Mouse (Mus musculus) midbrain, embryonic 13.5 days (tissue): ENCODE results near the gene Aaed1. TPM values are rescaled to one million over a fixed set of nuclear protein-coding genes. Genes with fewer than 3 reads are reported as not detected.
A peak's percentile ranks its signal among the peaks of the same experiment; 100 is the strongest.

Experiments
- ATAC-seq: fragments of 200-750 bp; cut with Nextera tagmentation; 2 replicates; pipeline ENCODE4 v1.8.0; 2017; ENCODE audit warnings: mild to moderate bottlenecking, moderate TSS enrichment, moderate library complexity
- H3K27ac ChIP-seq: fragments of 300-500 bp; sonication (generic); 2 replicates; pipeline ENCODE4 v1.5.1; 2015; ENCODE audit warnings: inconsistent platforms, mild to moderate bottlenecking, moderate library complexity
- H3K27me3 ChIP-seq: fragments of 300-500 bp; sonication (generic); 2 replicates; pipeline ENCODE4 v1.6.1; 2015; ENCODE audit warnings: mild to moderate bottlenecking, inconsistent platforms
- H3K36me3 ChIP-seq: fragments of 300-500 bp; sonication (generic); 2 replicates; pipeline ENCODE4 v1.6.1; 2015; ENCODE audit warnings: mild to moderate bottlenecking, inconsistent platforms
- H3K4me1 ChIP-seq: fragments of 300-500 bp; sonication (generic); replicated peaks from 2 replicates; pipeline ENCODE4 v1.6.1; 2015; ENCODE audit warnings: inconsistent platforms
- H3K4me2 ChIP-seq: fragments of 300-500 bp; sonication (generic); replicated peaks from 2 replicates; pipeline ENCODE4 v1.6.1; 2015; ENCODE audit warnings: moderate library complexity, mild to moderate bottlenecking, inconsistent platforms
- H3K4me3 ChIP-seq: fragments of 300-500 bp; sonication (generic); replicated peaks from 2 replicates; pipeline ENCODE4 v1.5.1; 2015; ENCODE audit warnings: mild to moderate bottlenecking, inconsistent platforms
- H3K9ac ChIP-seq: fragments of 300-500 bp; sonication (generic); replicated peaks from 2 replicates; pipeline ENCODE4 v1.6.1; 2015; ENCODE audit warnings: mild to moderate bottlenecking, inconsistent platforms
- H3K9me3 ChIP-seq: fragments of 300-500 bp; sonication (generic); 2 replicates; pipeline ENCODE4 v1.6.1; 2016; ENCODE audit warnings: mild to moderate bottlenecking, inconsistent platforms
- WGBS: fragments of 180-500 bp; shearing (Covaris S2); methylation state at CpG from one replicate; pipeline ENCODE4 v1.1.7; 2015; 5-methylcytosine and 5-hydroxymethylcytosine counted together
- polyA plus RNA-seq: library from polyadenylated mRNA; unstranded; fragments of >200 nt; fragmentation: Nextera tagmentation; extraction: Ambion mirVana; gene quantifications from 2 replicates; pipeline ENCODE4 v1.2.1, GENCODE M21; 2015

Gene Aaed1
- polyA plus RNA-seq: 12.9 and 13.6 TPM in 2 replicates

DNA sequence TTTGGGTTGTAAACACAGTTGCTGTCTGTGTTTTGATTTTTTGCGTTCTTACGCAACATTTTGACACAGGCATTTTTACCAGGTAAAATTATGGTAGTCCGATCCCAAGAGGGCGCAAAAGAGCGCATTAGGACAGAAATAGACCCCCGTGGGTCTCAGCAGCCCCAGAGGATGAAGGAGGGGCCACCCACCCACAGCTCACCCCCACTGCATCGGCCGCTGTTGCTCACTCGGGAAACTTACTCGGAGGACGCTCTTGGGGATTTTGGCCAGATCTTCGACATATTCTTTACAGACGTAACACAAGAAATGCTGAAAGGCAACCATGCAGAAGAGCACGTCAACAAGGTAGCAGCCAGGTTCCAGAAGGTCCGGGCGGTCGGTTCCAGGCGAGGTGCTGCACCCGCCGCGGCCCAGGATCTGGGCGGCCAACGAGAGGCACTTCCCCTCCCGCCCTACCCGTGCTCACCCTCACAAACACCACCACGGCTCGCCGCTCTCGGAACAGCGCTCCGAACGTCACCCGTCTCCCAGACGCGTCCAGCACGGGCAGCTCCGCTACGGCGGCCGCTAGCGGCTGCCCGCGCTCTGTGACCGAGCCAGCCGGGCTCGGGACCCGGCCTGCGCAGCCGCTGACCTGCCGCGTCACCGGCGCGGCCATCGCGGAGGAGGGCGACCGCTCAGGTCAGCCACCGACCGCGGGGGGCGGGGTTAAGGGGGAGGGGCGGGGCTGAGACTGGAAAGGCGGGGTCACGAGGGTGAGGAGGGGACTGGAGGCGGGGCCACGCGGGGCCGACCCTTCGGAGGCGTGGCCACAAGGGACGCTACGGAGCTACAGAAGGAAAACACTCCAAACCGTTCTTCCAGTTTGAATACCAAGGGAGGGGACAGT, at the start of gene Aaed1:
Aaed1 (minus strand) TSS at position 687 of the 892 bp plus-strand sequence.
- Histone ChIP-seq H3K4me1 (peaks cover 10% of the 10 kb centered on the region), H3K4me3 (peak within 1 kb of the TSS; percentile 65), H3K4me2 (peak within 1 kb of the TSS; percentile 64), H3K27me3 (no peaks in the 10 kb centered on the region), H3K9me3 (no peaks in the 10 kb centered on the region), H3K27ac (peak within 1 kb of the TSS; percentile 86), H3K9ac (peak within 1 kb of the TSS; percentile 67), H3K36me3 (peaks cover 3% of the 10 kb centered on the region; the same call in 1 of the 2 replicates)
- under 1% methylated on average over 72 of the region's 74 CpGs for WGBS
- ATAC-seq: peak; percentile 96

DNA sequence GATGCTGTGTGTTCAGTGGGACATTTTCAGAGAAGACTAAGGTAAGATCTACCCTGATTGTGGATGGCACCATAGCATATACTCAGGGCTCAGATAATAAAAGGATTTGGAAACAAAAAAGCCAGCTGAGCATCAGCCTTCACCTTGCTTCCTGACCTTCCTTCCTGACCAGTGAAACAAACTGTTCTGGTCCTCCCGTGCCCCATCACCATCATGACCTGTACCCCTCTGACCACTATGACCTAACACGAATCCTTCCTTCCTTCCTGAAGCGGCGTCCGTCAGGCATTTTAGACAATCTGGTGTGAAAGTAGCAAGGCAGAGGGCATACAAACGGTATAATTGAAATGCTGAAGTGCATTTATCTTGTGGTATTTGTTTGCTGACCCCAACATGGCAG, 49.6 kb upstream of the Aaed1 start:
- Histone ChIP-seq H3K36me3 (peaks cover 46% of the 10 kb centered on the region), H3K27me3 (no peaks in the 10 kb centered on the region), H3K9ac (no peak overlapping the region), H3K4me2 (no peak overlapping the region), H3K4me3 (no peak overlapping the region), H3K27ac (no peak overlapping the region), H3K4me1 (no peaks in the 10 kb centered on the region), H3K9me3 (no peaks in the 10 kb centered on the region)
- ATAC-seq: no peak
- WGBS: 92% methylated on average over 6 of the region's 6 CpGs

DNA sequence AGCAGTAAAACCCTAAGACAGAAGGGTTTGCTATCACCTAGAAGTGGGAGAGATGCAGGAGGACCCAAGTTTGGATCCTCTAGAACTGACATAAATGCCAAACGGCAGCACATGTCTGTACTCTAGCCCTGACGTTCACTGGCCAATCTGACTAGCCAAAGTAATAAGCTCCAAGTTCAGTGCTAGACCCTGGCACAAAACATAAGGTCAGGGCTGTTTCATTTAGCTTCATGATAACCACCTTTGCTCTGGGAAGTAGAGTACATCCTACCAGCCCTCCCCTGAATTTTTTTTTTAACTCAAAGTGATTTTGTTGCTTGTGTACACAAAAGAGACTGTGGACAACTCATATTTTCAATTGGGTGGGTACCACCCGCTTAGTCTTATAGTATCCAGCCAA, 48.5 kb upstream of the Aaed1 start:
- Histone ChIP-seq H3K36me3 (peaks cover 34% of the 10 kb centered on the region), H3K27ac (no peak overlapping the region), H3K9ac (no peak overlapping the region), H3K9me3 (no peaks in the 10 kb centered on the region), H3K4me1 (no peaks in the 10 kb centered on the region), H3K4me2 (no peak overlapping the region), H3K4me3 (no peak overlapping the region), H3K27me3 (no peaks in the 10 kb centered on the region)
- ATAC-seq: no peak
- WGBS: 91% methylated on average over 3 of the region's 3 CpGs

DNA sequence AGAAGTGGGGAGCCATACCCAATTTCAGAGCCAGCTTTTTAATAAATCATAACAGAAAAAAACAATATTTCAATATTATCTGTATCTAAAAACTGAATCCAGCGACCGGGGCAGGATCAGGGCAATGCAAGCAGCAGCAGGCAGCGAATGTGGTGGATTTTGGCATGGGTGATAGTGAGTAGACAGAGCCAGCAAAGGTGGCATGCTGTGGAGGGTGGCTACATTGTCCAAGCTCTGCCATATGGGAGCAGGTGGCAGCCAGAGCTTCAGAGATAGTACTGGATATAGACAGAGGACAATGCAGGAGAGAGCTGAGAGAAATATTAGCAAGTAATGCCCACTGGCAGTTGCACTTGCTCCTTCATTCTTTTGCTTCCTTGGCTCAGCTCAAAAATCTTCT, 47.2 kb upstream of the Aaed1 start:
- Histone ChIP-seq H3K4me1 (no peaks in the 10 kb centered on the region), H3K36me3 (peaks cover 25% of the 10 kb centered on the region), H3K4me3 (no peak overlapping the region), H3K9me3 (no peaks in the 10 kb centered on the region), H3K27ac (no peak overlapping the region), H3K27me3 (no peaks in the 10 kb centered on the region), H3K4me2 (no peak overlapping the region), H3K9ac (no peak overlapping the region)
- WGBS: 95% methylated on average over 3 of the region's 3 CpGs
- no peak for ATAC-seq

GRCm38 (mm10) chr13:64358476-64358875, 46.0 kb upstream of the Aaed1 start:
- ATAC-seq: no peak
- WGBS: 94% methylated on average over 1 of the region's 1 CpGs
- Histone ChIP-seq H3K4me2 (no peak overlapping the region), H3K27ac (no peak overlapping the region), H3K36me3 (peaks cover 14% of the 10 kb centered on the region), H3K4me3 (no peak overlapping the region), H3K4me1 (no peaks in the 10 kb centered on the region), H3K27me3 (no peaks in the 10 kb centered on the region), H3K9ac (no peak overlapping the region), H3K9me3 (no peaks in the 10 kb centered on the region)

GRCm38 (mm10) chr13:64357389-64357788, 44.9 kb upstream of the Aaed1 start:
- no peak overlapping the region for H3K4me2 ChIP-seq
- no peak for ATAC-seq
- 74% methylated on average over 5 of the region's 5 CpGs for WGBS

DNA sequence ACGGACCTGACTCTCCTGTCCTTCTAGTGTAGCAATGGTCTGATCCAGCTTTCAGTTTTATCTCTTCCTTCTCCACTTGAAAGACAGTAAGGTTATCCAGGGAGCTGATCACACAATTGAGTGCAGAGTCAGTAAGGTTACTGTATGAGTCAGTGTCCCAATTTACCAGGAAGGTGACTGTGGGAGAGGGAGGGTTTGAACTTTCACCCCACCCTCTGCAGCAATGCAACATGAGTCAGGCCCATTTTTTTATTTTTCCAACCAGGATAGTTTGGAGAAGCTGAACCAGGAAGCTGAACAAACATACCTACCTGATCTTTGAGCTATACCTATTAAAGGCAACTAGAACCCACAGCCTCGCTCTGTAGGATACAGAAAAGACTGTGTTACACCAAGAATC, 37.0 kb upstream of the Aaed1 start:
- no peak for ATAC-seq
- Histone ChIP-seq H3K36me3 (no peaks in the 10 kb centered on the region), H3K4me1 (no peaks in the 10 kb centered on the region), H3K4me2 (no peak overlapping the region), H3K9me3 (no peaks in the 10 kb centered on the region), H3K27me3 (no peaks in the 10 kb centered on the region), H3K4me3 (no peak overlapping the region), H3K27ac (no peak overlapping the region), H3K9ac (no peak overlapping the region)
- WGBS: 73% methylated on average over 2 of the region's 2 CpGs

More at GRCm38 (mm10) chr13:64357389-64357788, 44.9 kb upstream of the Aaed1 start:
- H3K9me3 ChIP-seq: no peaks in the 10 kb centered on the region
- H3K36me3 ChIP-seq: peaks cover 5% of the 10 kb centered on the region
- H3K27ac ChIP-seq: no peak overlapping the region
- H3K27me3 ChIP-seq: no peaks in the 10 kb centered on the region
- H3K9ac ChIP-seq: no peak overlapping the region
- H3K4me3 ChIP-seq: no peak overlapping the region
- H3K4me1 ChIP-seq: no peaks in the 10 kb centered on the region

GRCm38 (mm10) chr13:64344082-64344501, 31.6 kb upstream of the Aaed1 start:
- H3K36me3 ChIP-seq: no peaks in the 10 kb centered on the region
- ATAC-seq: peak; percentile 89
- peak overlapping the region; percentile 76 for H3K4me2 ChIP-seq
- peaks cover 8% of the 10 kb centered on the region; the same call in 1 of the 2 replicates for H3K4me1 ChIP-seq
- no peak overlapping the region for H3K27ac ChIP-seq
- H3K4me3 ChIP-seq: peak overlapping the region; percentile 49
- H3K9ac ChIP-seq: peak overlapping the region; percentile 62
- no peaks in the 10 kb centered on the region for H3K27me3 ChIP-seq
- 5% methylated on average over 9 of the region's 9 CpGs for whole genome bisulfite sequencing
- no peaks in the 10 kb centered on the region for H3K9me3 ChIP-seq

DNA sequence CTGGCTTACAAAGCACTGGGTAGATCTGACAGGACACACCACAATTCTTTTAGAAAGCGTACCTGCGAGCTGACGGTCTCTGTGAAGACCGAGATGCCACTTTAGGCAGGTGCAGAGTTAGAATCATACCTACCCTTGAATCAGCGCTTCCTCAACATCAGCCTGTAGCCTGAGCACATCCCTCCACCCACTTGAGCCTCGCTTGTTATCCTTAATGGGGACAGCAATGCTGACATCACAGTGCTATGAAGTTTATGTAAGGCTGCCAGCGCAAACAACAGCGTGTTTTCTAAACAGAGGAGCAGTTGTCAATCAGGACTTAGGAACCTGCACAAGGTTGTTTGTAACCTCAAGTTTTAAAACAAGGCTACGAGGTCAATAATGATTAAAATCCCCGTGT, 31.1 kb upstream of the Aaed1 start:
- H3K4me3 ChIP-seq: peak overlapping the region; percentile 49
- no peaks in the 10 kb centered on the region for H3K36me3 ChIP-seq
- H3K27me3 ChIP-seq: no peaks in the 10 kb centered on the region
- WGBS: 19% methylated on average over 10 of the region's 10 CpGs
- peak; percentile 58; the same call in 1 of the 2 replicates for ATAC-seq
- peak overlapping the region; percentile 76 for H3K4me2 ChIP-seq
- peaks cover 8% of the 10 kb centered on the region; the same call in 1 of the 2 replicates for H3K4me1 ChIP-seq
- H3K27ac ChIP-seq: no peak overlapping the region
- peak overlapping the region; percentile 62 for H3K9ac ChIP-seq
- H3K9me3 ChIP-seq: no peaks in the 10 kb centered on the region

DNA sequence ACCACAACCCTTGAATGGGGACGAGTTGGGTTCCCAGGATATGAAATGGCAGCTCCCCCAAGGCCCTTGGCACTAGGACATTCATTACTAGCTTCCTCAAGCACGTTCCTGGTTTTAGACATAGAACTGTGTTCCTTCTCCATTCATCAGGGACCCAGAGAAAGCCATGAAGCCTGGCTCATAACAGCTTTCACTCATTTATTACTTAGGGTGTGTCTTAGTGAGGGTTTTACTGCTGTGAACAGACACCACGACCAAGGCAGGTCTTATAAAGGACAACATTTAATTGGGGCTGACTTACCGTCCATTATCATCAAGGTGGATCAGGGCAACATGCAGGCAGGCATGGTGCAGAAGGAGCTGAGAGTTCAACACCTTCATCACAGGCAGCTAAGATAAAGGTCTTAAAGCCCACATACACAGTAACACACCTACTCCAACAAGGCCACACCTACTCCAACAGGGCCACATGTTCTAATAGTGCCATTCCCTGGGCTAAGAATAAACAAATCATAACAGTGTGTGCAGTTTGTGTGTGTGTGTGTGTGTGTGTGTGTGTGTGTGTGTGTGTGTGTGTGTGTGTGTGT, 23.1 kb upstream of the Aaed1 start:
- Histone ChIP-seq H3K4me2 (no peak overlapping the region), H3K9me3 (no peaks in the 10 kb centered on the region), H3K4me1 (no peaks in the 10 kb centered on the region), H3K27ac (no peak overlapping the region), H3K9ac (no peak overlapping the region), H3K27me3 (no peaks in the 10 kb centered on the region), H3K36me3 (no peaks in the 10 kb centered on the region), H3K4me3 (no peak overlapping the region)
- ATAC-seq: no peak
- 71% methylated on average over 4 of the region's 4 CpGs for WGBS

- no peaks in the 10 kb centered on the region for H3K9me3 ChIP-seq
- H3K4me3 ChIP-seq: no peak overlapping the region
- no peak overlapping the region for H3K9ac ChIP-seq
- 91% methylated on average over 3 of the region's 3 CpGs for WGBS
- ATAC-seq: no peak
- no peak overlapping the region for H3K4me2 ChIP-seq
- H3K27me3 ChIP-seq: no peaks in the 10 kb centered on the region
- H3K36me3 ChIP-seq: no peaks in the 10 kb centered on the region
- no peak overlapping the region for H3K27ac ChIP-seq
- H3K4me1 ChIP-seq: no peaks in the 10 kb centered on the region
Observed at GRCm38 (mm10) chr13:64333102-64333501, 20.6 kb upstream of the Aaed1 start.

DNA sequence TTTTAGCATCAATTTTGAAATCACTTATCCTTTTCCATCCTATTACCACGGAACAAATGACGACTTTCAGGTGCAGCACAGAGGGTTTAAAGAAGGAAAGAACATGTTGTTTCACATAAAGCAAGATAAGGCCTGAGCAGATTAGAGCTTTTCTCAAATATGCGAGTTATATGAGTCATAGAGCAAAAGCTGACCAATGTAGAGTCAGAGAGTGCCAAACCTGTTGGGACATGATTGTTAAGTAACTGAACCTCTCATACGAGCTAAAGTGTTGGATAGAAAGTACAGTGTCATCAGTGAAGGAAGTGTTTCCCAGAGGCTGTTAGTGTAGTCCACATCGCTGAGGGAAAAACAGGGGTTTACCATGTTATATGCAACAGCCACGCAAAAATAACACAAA, 19.8 kb upstream of the Aaed1 start:
- no peak overlapping the region for H3K9ac ChIP-seq
- H3K9me3 ChIP-seq: no peaks in the 10 kb centered on the region
- no peak for ATAC-seq
- no peak overlapping the region for H3K4me2 ChIP-seq
- no peak overlapping the region for H3K4me3 ChIP-seq
- H3K27ac ChIP-seq: no peak overlapping the region
- H3K36me3 ChIP-seq: no peaks in the 10 kb centered on the region
- no peaks in the 10 kb centered on the region for H3K4me1 ChIP-seq
- H3K27me3 ChIP-seq: no peaks in the 10 kb centered on the region
- WGBS: 87% methylated on average over 6 of the region's 6 CpGs
